Mouse (Mus musculus) urinary bladder, postnatal 4 days (tissue): Measurements from ENCODE around the gene Csf2.
"Not testable (repeated sequence)": the region's sequence is repeated elsewhere in the genome, so short reads cannot be mapped to it uniquely, and the experiment has no call there.

Experiments used
- DNase-seq, 2 experiments: peaks; one replicate each; pipeline ENCODE4 v3.0.0; 2021 to 2022; ENCODE audit warnings: low spot score in 2 of 2

Gene Csf2

DNA sequence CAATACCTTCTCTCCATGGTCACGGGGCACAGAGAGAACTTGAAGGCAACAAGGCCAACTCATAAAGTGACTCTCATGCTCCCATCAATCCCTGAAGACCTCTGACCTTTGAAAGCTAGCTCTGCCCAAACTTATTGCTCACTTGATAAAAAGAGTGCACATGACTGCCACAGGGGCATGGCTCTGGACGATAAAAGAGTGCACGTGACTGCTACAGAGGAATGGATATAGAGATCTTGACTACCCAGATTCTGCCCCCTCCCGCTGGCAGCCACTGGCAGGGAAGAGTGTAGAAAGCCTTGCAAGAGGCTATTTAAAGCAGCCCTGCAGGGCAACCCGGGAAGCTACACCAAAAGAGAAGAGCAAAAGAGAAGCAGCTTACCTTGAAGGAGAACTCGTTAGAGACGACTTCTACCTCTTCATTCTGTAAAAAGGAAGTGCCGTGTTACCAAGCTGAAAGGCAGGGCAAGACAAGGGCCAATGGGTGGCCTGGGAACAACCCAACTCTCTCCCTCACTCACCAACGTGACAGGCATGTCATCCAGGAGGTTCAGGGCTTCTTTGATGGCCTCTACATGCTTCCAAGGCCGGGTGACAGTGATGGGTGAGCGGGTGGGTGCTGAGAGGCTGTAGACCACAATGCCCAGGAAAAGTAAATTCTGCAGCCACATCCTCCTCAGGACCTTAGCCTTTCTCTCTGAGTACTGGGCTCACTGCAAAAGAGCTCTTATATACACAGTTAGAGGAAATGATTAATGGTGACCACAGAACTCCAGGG is at the start of gene Csf2:
Csf2 (minus strand) TSS at position 728 of the 778 bp plus-strand sequence.
- DNase-seq: no peak

DNA sequence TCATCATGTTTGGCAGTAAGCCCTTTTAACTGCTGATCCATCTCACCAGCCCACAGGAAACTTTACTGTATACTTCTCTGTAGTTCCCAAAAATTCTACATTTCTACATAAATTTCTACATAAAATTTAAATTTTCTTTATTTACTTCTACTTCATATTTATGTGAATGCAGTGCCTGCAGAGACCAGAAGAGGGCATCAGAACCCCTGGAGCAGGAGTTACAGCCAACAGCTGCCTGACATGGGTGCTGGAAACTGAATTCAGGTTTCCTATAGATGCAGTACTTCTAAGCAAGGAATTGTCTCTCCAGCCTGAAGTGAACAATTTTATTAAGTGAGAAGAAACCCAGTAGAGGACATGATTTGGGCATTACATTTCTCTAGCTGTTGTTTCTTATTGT is 49.3 kb upstream of the Csf2 start:
- no peak for DNase-seq

DNA sequence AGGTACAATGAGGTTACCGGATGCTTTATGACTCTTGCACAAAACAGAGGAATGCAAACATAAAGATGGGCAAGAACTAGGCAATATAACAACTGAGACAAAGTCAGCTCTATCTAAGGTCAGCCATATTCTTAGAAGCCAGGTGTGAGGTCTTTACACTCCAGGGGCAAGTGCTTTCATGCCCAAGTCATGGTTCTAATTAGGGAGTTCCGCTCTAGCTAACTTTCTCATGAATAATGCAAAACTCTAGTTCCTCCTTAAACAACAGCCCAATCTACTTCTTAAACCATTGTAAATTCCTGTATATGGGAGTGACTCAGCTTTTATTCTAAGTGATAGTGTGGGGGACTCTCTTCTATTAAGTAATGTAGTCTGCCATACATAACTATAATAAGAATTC is 48.0 kb upstream of the Csf2 start:
- DNase-seq: not testable (repeated sequence)

- no peak for DNase-seq
Measured at GRCm38 (mm10) chr11:54296734-54297133, 47.3 kb upstream of the Csf2 start.

- DNase-seq: no peak
Measured at GRCm38 (mm10) chr11:54295971-54296370, 46.5 kb upstream of the Csf2 start.

GRCm38 (mm10) chr11:54293980-54294807 is 44.7 kb upstream of the Csf2 start:
- no peak for DNase-seq

GRCm38 (mm10) chr11:54292163-54292562 is 42.7 kb upstream of the Csf2 start:
- DNase-seq: no peak

GRCm38 (mm10) chr11:54287821-54288453 is 38.5 kb upstream of the Csf2 start:
- no peak for DNase-seq

GRCm38 (mm10) chr11:54271437-54271949 is 22.0 kb upstream of the Csf2 start:
- no peak for DNase-seq

DNA sequence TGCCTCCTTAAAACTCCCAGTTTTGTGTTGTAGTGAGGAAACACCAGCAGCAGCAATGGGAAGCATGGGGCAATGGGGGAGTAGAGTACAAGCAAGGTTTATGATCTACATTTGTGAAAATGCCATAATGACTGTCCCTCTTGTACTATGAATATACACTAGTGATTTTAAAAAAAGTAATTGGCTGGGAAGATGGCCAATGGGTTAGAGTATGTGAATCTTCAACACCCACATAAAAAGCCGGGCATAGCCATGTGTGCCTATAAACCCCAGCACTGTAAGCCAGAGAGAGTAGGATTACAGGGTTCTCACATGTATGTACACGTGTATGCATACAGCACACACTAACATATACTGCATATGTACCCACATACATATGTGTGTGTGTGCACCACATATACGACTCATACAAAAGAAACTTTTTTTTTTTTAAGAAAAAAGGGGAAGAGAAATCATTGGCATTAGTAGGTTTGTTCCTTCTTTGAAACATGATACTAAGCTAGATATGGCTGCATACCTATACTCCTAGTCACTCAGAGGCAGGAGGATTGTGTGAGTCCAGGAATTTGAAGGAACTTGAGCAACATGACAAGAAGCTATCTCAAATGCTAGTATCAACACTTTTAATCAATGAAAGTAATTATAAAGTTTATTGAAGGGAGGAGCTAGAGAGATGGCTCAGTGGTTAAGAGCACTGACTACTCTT is 19.9 kb upstream of the Csf2 start:
- no peak for DNase-seq

DNA sequence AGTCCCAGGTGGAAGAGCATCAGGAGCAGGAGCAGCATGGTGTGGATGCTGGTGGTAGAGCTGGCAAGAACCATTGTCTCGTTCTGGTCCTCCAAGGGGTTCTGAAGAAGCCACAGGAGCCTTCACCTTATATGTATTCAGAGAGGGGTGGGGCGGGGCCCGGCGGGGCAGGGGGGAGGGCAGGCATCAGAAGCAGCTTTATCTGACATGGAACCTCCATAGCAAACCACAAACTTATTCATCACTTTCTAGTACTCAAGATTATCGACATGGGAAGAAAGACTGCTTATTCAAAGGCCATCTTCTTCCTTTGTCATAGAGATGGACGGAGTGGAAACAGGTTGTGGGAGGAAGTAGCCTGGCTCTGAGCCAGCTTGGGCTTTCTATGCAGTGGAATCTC is 17.7 kb upstream of the Csf2 start, which contains the start of gene Il3:
Il3 (minus strand) TSS at position 101 of the 400 bp plus-strand sequence.
- DNase-seq: no peak

GRCm38 (mm10) chr11:54264542-54264941 is 15.1 kb upstream of the Csf2 start:
- no peak for DNase-seq

GRCm38 (mm10) chr11:54263405-54264031 is 14.1 kb upstream of the Csf2 start:
- DNase-seq: no peak

DNA sequence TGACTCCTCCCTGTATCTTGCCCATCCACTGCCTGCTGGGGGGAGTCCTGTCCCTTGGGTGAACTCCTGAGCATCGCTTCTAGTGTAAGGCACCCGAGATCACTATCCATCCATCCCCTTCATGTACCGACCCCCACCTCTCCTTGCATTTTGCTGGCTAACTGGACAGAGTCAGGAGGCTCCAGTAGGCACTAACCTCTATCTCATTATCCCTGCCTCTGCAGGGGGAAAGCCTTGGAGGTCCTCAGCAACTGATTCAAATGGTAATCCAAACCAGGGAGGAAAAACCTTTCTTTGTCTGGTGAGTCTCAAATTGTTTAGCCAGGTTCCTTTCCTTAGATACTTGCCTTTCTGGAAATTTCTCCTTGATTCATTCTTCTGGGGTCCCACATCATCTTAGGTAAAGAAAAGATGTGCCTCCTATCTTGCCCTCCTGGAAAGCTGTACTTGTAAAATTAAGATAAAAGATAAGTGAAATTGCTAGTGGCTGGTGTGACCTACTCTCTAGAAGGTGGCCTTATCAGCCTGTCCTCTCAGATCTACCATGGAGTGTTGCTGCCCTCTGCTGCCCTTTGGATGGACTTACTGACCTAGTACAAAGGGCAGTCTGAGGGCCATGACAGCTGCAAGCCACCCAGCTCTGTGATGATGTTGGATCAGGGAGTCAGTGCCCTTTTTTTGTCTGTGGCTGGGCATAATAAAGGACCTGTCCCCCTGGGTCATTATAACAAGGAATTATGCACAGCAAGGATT is 7.3 kb upstream of the Csf2 start:
- peak in 1 of 2 experiments; percentile 65 for DNase-seq

DNA sequence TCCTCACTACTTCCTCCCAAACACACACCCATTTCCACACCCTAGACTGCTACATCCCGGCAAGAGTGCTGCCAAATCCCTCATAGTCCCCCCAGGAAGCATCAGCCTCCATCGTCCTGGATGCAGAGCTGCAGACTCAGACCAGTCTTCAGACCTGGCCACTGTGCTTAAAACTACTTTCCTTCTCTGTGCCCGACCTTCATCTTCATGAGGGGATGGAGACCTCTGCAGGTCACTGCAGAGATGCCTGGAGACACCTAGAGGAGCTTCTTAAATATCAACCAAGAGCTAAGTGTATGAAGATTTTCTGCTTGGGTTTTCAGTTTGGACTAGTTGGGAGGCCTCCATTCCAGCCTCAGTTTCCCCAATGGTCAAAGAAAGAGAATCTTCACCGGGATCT is 4.6 kb upstream of the Csf2 start:
- DNase-seq: no peak

DNA sequence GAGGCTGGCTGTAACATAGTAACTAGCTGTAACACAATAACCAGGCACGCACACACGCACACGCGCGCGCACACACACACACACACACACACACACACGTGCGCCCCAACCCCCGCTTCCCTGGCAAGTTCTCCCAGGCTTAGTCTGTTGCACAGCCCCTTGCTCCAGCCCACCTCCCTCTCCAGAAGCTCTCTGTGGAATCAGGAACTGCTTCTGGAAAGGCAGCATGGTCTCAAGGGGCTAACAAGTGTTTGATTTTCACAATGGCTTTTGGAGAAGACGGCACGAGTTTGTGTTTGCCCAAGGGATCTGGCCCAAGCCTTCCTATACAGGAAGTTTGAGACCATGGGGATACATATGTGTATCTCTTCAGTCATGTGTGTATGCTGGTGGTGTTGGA is 1.1 kb upstream of the Csf2 start:
- no peak for DNase-seq

DNA sequence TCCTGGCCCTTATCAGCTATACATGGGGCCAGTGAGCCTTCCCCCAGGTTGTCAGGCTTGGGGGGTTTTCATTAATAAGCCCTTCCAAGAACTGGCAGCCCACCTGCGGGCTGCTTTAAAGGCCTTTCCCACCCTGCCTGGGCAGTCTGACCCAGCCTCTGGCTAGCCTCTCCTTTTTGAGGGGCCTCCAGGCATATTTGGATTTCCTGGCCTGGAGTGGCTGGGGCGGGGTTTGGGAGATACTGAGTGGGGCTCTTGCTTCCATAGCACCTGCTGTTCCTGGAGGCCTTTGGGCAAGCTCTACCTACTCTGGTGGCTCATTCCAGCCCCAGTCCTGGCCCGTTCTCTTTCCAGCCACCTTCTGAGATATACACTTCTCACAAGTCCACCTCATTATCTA is 281 bp upstream of the Csf2 start:
- no peak for DNase-seq

- no peak for DNase-seq
Measured at GRCm38 (mm10) chr11:54247251-54247950, 2.1 kb downstream of the Csf2 start.

DNA sequence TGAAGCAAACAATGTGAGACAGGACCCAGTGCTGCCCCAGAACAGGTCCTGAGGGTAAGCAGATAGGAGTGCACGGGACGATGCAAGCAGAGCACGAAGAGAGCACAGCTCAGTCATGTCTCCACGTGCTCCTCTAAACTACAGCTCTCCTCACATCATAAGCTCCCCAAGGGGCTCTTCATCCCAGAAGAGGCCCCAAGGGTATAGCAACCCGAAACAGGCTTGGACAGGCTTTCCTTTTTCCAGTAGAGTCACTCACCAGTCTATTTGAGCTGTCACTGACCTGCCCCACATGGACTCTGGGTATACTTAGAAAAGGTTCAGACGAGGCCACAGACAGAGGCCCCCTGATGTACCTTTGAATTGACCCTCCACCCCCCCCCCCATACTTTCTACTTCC is 5.0 kb downstream of the Csf2 start:
- DNase-seq: no peak

DNA sequence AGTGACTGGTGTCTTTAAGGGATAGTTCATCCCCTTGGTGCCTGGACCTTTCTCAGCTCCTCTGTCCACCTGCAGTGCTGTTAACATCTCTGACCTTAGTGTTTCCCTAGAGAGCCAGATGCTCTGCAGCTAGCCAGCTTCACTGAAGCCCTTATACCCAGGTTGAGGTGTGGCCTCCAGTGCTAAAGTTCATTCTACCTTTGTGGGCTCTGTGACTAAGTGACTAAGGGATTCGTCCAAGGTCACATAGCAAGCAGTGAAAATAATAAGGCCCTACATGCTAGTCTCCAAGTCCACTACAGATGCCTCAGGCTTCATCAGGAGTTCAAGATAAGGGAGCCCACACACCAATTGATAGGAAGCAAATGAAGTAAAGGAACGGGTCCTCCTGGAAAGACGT is 7.0 kb downstream of the Csf2 start:
- no peak for DNase-seq
